Mouse (Mus musculus) lung, embryonic 15.5 days (tissue): ENCODE results near the gene Olfr1395. TPM values are rescaled to one million over a fixed set of nuclear protein-coding genes. Genes with fewer than 3 reads are reported as not detected.

Source experiments
- ATAC-seq: fragments of 200-750 bp; cut with Nextera tagmentation; 2 replicates; pipeline ENCODE4 v1.8.0; 2017; ENCODE audit warnings: moderate number of reproducible peaks, borderline replicate concordance; ENCODE audit not compliant: low FRiP score, low TSS enrichment; ENCODE audit errors: extremely low read depth
- H3K27ac ChIP-seq: fragments of 300-500 bp; sonication (generic); 2 replicates; pipeline ENCODE4 v1.5.1; 2015; ENCODE audit warnings: moderate library complexity, mild to moderate bottlenecking, inconsistent platforms
- H3K27me3 ChIP-seq: fragments of 300-500 bp; sonication (generic); 2 replicates; pipeline ENCODE4 v1.6.1; 2015; ENCODE audit warnings: inconsistent platforms
- H3K36me3 ChIP-seq: fragments of 300-500 bp; sonication (generic); 2 replicates; pipeline ENCODE4 v1.6.1; 2015; ENCODE audit warnings: inconsistent platforms
- H3K4me1 ChIP-seq: fragments of 300-500 bp; sonication (generic); 2 replicates; pipeline ENCODE4 v1.6.1; 2015; ENCODE audit warnings: inconsistent platforms
- H3K4me2 ChIP-seq: fragments of 300-500 bp; sonication (generic); 2 replicates; pipeline ENCODE4 v1.6.1; 2015; ENCODE audit warnings: inconsistent platforms, mild to moderate bottlenecking, moderate library complexity
- H3K4me3 ChIP-seq: fragments of 300-500 bp; sonication (generic); 2 replicates; pipeline ENCODE4 v1.5.1; 2015; ENCODE audit warnings: mild to moderate bottlenecking, inconsistent platforms
- H3K9ac ChIP-seq: fragments of 300-500 bp; sonication (generic); 2 replicates; pipeline ENCODE4 v1.6.1; 2015; ENCODE audit warnings: inconsistent platforms
- H3K9me3 ChIP-seq: fragments of 300-500 bp; sonication (generic); 2 replicates; pipeline ENCODE4 v1.6.1; 2016; ENCODE audit warnings: inconsistent platforms
- WGBS: fragments of 180-500 bp; shearing (Covaris S2); methylation state at CpG from one replicate; pipeline ENCODE4 v1.1.7; 2015; 5-methylcytosine and 5-hydroxymethylcytosine counted together
- polyA plus RNA-seq: library from polyadenylated mRNA; unstranded; fragments of >200 nt; fragmentation: Nextera tagmentation; extraction: Ambion mirVana; gene quantifications from 2 replicates; pipeline ENCODE4 v1.2.1, GENCODE M21; 2015

Olfr1395 gene
- not detected in 2 replicates for polyA plus RNA-seq

DNA sequence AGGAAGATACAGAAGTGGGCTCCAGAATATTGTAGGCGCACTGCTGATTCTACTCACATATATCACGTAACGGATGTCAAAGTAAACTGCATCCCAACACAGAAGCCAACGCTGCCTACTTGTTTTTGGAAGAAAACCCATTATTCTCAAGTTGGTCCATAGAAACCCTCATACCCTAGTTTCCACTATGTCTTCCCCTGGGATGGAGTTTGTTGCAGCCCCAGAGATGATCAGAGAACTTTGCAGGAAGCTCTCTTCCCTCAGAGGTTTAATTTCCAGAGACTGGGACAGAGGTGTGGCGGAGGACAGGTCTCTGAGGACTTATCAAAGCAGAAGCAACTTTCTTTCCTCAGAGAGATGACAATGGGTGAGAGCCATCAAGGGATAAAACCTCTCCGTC lies at the start of gene Olfr1395:
Gene Olfr1395, plus strand, starts transcription at position 301 of the 400 bp plus-strand sequence.
- Histone ChIP-seq H3K9ac (no peak within 1 kb of the TSS), H3K27ac (no peak within 1 kb of the TSS), H3K4me1 (no peaks in the 10 kb centered on the region), H3K36me3 (no peaks in the 10 kb centered on the region), H3K4me3 (no peak within 1 kb of the TSS), H3K4me2 (no peak within 1 kb of the TSS), H3K9me3 (no peaks in the 10 kb centered on the region), H3K27me3 (no peaks in the 10 kb centered on the region)
- no peak for ATAC-seq
- WGBS = 85% methylated on average over 6 of the region's 6 CpGs

DNA sequence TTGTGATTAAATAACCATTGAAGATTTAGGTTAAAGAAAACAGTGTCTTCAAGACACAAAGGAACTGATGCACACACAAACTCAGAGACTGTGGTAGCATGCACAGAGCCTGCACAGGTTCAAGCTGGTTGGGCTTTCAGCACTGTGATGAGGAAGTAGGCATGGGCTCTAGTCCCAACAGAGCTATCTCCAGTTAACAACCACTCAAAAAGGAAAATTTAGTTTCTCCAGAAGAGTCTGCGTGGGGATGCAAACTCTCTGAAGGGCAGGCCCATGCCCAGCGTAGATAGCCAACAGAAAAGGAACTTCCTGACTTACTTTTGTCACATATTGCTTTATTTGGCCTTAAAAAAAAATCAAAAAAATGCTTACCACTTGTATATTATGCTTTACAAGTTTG lies 49.3 kb upstream of the Olfr1395 start:
- Histone ChIP-seq H3K36me3 (no peaks in the 10 kb centered on the region), H3K4me2 (no peak overlapping the region), H3K4me3 (no peak overlapping the region), H3K9ac (no peak overlapping the region), H3K27ac (no peak overlapping the region), H3K9me3 (no peaks in the 10 kb centered on the region), H3K27me3 (no peaks in the 10 kb centered on the region), H3K4me1 (peaks cover 8% of the 10 kb centered on the region)
- no peak for ATAC-seq
- 82% methylated on average over 2 of the region's 2 CpGs for WGBS

DNA sequence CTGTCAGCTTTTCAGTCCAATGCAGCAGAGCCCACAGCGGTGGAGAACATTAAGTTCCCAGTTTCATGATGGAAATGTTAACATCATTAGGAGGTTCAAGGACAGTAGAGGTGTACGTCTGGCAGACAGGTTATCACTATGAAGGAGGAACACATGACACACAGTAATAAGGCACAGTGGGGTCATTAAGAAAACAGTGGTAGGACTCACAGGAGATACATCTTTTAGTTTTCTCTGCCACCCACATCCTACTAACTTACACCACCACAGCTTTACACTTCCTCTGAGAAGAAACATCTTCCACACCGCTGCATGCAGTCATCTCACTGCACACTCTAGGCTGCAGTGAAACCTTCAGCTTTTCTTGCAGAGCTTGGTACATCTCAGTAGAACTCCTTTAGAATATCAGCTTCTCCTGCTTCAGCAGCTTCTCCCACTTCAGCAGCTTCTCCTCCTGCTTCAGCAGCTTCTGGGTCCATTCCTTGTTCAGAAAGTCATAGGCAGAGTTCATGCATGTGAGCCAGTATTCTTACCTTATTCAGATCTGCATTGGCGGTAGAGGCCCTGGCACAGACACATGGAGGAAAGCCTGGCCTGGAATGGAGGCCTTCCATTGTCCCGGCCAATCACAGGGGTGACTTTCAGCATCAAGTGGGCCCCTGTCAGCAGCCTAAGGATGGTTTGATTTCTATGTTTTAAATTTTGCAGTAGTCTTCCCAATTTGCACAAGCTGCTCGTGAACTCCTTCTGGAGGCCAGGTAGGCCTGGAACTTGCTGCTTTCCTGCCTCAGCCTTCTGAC lies 48.0 kb upstream of the Olfr1395 start:
- H3K4me2 ChIP-seq = no peak overlapping the region
- no peaks in the 10 kb centered on the region for H3K4me1 ChIP-seq
- H3K4me3 ChIP-seq = no peak overlapping the region
- H3K27me3 ChIP-seq = no peaks in the 10 kb centered on the region
- H3K9me3 ChIP-seq = no peaks in the 10 kb centered on the region
- no peaks in the 10 kb centered on the region for H3K36me3 ChIP-seq
- H3K27ac ChIP-seq = no peak overlapping the region
- no peak overlapping the region for H3K9ac ChIP-seq
- ATAC-seq = no peak
- WGBS = 78% methylated on average over 6 of the region's 6 CpGs

DNA sequence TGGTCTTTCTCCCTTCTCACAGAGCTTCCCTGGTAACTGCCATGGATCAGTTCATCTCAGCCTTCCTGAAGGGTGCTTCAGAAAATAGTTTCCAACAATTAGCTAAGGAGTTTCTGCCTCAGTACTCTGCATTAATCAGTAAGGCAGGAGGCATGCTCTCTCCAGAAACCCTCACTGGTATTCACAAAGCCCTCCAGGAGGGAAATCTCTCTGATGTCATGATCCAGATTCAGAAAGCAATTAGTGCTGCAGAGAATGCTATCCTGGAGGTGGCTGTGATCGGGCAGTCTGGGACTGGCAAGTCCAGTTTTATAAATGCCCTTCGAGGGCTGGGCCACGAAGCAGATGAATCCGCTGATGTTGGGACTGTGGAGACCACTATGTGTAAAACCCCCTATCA lies 46.7 kb upstream of the Olfr1395 start:
- H3K9ac ChIP-seq = no peak overlapping the region
- no peak overlapping the region for H3K4me3 ChIP-seq
- H3K4me2 ChIP-seq = no peak overlapping the region
- 88% methylated on average over 4 of the region's 4 CpGs for WGBS
- H3K27ac ChIP-seq = no peak overlapping the region
- H3K27me3 ChIP-seq = no peaks in the 10 kb centered on the region
- no peaks in the 10 kb centered on the region for H3K9me3 ChIP-seq
- ATAC-seq = no peak
- no peaks in the 10 kb centered on the region for H3K36me3 ChIP-seq
- H3K4me1 ChIP-seq = no peaks in the 10 kb centered on the region

DNA sequence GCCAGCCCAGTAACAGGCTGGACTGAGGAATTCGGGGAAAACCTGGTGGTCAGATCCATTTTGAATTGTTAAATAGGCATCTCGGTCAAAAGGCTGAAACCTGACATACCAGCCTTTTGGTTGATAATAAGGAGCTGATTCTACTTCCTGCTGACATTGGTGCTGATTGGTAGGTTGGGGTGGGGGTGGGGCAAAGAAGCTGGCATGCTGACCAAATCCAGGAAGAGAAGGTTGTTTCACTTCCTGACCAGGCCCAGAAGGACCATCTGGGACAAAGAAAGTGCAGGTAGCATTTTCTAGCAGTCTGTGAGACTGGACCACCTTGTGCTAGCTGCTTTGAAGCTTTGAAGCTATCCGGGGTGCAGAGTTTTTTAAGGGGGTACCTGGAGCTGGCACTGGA lies 41.7 kb upstream of the Olfr1395 start:
- H3K4me2 ChIP-seq = no peak overlapping the region
- WGBS = 77% methylated on average over 3 of the region's 3 CpGs
- H3K4me1 ChIP-seq = peaks cover 8% of the 10 kb centered on the region; the same call in 1 of the 2 replicates
- H3K27ac ChIP-seq = no peak overlapping the region
- H3K27me3 ChIP-seq = no peaks in the 10 kb centered on the region
- H3K9me3 ChIP-seq = no peaks in the 10 kb centered on the region
- no peak overlapping the region for H3K4me3 ChIP-seq
- no peaks in the 10 kb centered on the region for H3K36me3 ChIP-seq
- ATAC-seq = no peak
- no peak overlapping the region for H3K9ac ChIP-seq

DNA sequence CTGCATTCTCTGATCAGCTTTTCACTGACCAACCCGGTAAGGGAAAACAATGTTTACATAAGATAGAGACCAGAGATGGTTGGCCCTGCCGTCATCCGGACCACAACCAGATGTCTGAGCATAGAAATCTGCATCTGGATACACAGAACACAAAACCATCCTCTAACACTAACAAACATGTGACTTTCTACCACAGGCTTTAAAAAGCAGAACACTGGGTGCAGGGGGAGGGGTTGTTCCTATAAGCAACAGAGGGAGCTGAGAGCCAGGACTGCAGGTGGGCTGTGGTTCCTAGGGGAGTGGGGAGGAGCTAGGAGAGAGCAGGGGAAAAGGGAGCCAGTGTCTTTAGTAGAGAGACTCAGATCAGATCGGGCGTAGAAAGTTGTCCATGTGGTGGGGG lies 40.6 kb upstream of the Olfr1395 start:
- ATAC-seq = no peak
- Histone ChIP-seq H3K27ac (no peak overlapping the region), H3K27me3 (no peaks in the 10 kb centered on the region), H3K9ac (no peak overlapping the region), H3K36me3 (no peaks in the 10 kb centered on the region), H3K4me2 (no peak overlapping the region), H3K4me3 (no peak overlapping the region), H3K4me1 (peaks cover 8% of the 10 kb centered on the region; the same call in 1 of the 2 replicates), H3K9me3 (no peaks in the 10 kb centered on the region)
- 20% methylated on average over 5 of the region's 5 CpGs for WGBS

DNA sequence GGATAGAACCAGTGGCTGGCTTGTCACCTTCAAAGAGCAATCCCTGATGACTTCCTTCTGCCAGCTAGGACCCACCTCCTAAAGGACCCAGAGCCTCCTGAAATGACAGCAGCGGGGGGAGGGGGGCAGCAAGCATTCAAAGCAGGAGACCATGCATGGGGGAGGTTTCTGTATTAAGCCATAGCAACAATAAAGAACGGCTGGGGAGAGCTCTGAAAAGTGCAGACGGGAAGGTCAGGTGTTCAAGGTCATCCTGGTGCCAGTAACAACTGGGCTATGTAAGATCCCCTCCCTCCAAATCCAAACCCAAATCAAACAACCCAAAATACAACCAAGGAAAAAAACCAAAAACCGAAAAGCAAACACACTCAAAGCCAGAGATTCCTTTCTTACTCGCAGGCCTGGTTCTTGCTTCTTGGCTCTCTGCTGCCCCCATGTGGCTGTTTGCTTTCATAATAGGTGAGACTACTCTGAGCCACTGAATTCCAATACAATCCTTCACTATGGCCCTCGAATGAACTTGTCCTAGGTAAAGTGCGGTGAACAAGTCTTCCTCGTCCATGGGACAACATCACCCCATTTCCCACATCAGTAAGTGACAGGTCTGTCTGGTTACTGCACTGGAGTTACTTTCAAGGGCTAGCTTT lies 38.9 kb upstream of the Olfr1395 start:
- H3K4me2 ChIP-seq = 0 out of 2 replicates have a peak overlapping the region, but pooled peaks have one; percentile 9

DNA sequence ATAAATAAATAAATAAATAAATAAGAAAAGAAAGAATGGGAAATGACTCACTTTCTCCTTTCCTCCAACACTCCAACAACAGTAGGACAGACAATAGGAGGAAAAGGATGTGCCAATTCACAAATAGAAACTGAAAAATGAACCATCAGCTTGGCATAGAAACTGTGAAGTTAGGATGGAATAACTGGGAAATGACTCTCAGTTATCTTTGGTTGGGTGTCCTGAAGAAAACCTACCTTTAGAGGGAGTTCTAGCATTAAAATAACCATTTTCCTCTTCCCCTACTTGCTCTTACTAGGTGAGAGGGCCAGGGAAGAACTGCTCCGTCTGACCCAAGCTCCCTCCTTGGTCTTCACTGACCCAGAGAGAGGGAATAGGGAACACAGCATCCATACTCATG lies 36.3 kb upstream of the Olfr1395 start:
- WGBS = 77% methylated on average over 1 of the region's 1 CpGs

More for the DNA sequence above, 38.9 kb upstream of the Olfr1395 start:
- no peaks in the 10 kb centered on the region for H3K27me3 ChIP-seq
- H3K4me1 ChIP-seq = peaks cover 8% of the 10 kb centered on the region; the same call in 1 of the 2 replicates
- no peak overlapping the region for H3K27ac ChIP-seq
- no peaks in the 10 kb centered on the region for H3K9me3 ChIP-seq
- ATAC-seq = peak; percentile 39; the same call in 1 of the 2 replicates
- no peak overlapping the region for H3K9ac ChIP-seq
- no peaks in the 10 kb centered on the region for H3K36me3 ChIP-seq
- 12% methylated on average over 8 of the region's 8 CpGs for WGBS
- H3K4me3 ChIP-seq = no peak overlapping the region

DNA sequence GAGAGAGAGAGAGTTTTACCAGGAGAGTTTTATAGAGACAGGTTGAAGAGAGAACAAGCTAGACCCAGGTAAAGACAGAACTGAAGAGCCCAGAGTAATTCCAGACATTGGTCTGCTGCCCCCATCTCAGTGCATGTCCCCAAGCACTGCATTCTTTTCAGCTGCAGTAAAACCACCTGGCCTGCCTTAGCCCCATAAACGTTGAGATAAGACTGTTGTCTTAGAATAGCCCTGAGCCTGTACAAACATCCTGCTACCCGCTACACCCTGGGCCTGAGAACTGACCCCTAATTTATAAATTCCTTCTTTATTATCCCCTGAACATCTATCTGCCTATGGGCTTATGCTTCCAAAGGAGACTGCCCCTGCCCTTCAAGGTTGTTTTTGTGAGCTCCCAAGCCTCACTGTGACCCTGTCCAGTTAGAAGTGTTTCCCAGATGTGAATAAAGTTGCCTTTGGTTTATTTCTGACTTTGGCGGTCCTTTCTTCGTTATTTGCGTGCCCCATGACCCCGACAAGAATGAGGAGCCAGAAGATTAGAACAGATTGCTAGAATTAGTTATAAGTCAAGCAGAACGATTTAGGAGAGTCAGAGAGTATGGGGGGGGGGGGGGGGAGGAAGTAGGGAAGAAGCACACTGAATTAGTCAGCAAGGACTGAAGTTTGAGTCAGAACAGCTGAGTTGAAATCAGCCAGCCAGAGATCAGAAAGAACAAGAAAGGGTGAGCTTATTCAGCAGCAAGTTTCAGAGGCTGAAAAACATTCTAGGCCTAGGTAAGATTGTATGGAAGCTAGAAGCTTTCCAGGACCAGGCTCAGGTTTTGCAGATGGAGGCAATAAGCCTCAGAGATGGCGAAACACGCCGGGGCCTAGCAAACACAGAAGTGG lies 34.2 kb upstream of the Olfr1395 start:
- Histone ChIP-seq H3K9me3 (no peaks in the 10 kb centered on the region), H3K4me3 (no peak overlapping the region), H3K36me3 (no peaks in the 10 kb centered on the region), H3K27me3 (no peaks in the 10 kb centered on the region), H3K27ac (no peak overlapping the region), H3K4me1 (0 out of 2 replicates have a peak, but pooled peaks cover 2% of the 10 kb centered on the region), H3K4me2 (no peak overlapping the region), H3K9ac (no peak overlapping the region)
- 53% methylated on average over 10 of the region's 10 CpGs for WGBS
- no peak for ATAC-seq

More for the DNA sequence above, 36.3 kb upstream of the Olfr1395 start:
- ATAC-seq = no peak
- Histone ChIP-seq H3K36me3 (no peaks in the 10 kb centered on the region), H3K9ac (no peak overlapping the region), H3K4me3 (no peak overlapping the region), H3K9me3 (no peaks in the 10 kb centered on the region), H3K4me2 (no peak overlapping the region), H3K27me3 (no peaks in the 10 kb centered on the region), H3K4me1 (peaks cover 8% of the 10 kb centered on the region; the same call in 1 of the 2 replicates), H3K27ac (no peak overlapping the region)

DNA sequence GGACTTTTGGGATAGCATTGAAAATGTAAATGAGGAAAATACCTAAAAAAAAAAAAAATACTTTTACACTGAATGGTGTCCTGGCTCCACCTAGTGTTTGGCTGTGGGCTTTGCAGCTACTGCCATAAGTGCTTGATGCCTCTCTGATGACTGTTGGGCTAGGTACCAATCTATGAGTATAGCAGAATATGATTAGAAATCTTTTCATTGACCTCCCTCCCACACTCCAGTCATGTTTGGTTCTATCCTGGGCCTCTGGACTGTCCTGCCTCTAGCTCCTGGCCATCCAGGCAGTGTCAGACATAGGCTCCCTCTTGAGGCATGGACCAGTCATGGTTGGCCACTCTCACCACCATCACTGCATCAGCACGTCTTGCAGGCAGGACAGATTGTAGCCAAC lies 33.2 kb upstream of the Olfr1395 start:
- H3K9ac ChIP-seq = no peak overlapping the region
- H3K4me1 ChIP-seq = no peaks in the 10 kb centered on the region
- ATAC-seq = no peak
- no peak overlapping the region for H3K4me2 ChIP-seq
- no peak overlapping the region for H3K27ac ChIP-seq
- H3K27me3 ChIP-seq = no peaks in the 10 kb centered on the region
- no peaks in the 10 kb centered on the region for H3K36me3 ChIP-seq
- 29% methylated on average over 1 of the region's 1 CpGs for WGBS
- no peaks in the 10 kb centered on the region for H3K9me3 ChIP-seq
- no peak overlapping the region for H3K4me3 ChIP-seq

DNA sequence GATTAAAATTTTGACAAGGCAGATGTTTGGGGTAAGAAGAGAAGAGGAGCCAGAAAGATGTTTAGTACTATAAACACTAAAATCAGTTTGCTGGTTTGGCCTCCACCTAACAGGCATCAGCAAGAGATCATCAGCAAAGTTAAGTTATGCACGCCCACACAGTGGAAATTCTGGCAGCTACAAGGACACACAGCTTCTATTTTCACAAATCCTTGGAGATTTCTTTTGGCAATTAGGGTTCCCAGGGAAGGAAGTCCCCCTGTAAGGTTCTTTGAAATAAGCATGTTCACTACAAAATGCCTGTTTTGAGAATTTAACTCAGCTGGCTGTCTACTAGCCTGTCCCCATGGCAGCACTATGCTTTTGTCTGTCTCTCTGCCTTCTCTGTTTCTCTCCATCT lies 31.1 kb upstream of the Olfr1395 start:
- no peaks in the 10 kb centered on the region for H3K36me3 ChIP-seq
- WGBS = 52% methylated on average over 1 of the region's 1 CpGs
- ATAC-seq = no peak
- no peaks in the 10 kb centered on the region for H3K27me3 ChIP-seq
- no peak overlapping the region for H3K4me3 ChIP-seq
- no peaks in the 10 kb centered on the region for H3K4me1 ChIP-seq
- H3K9ac ChIP-seq = no peak overlapping the region
- no peak overlapping the region for H3K4me2 ChIP-seq
- H3K9me3 ChIP-seq = no peaks in the 10 kb centered on the region
- no peak overlapping the region for H3K27ac ChIP-seq
